Mouse (Mus musculus): ENCODE measurements around the gene Slc25a51.

DNA sequence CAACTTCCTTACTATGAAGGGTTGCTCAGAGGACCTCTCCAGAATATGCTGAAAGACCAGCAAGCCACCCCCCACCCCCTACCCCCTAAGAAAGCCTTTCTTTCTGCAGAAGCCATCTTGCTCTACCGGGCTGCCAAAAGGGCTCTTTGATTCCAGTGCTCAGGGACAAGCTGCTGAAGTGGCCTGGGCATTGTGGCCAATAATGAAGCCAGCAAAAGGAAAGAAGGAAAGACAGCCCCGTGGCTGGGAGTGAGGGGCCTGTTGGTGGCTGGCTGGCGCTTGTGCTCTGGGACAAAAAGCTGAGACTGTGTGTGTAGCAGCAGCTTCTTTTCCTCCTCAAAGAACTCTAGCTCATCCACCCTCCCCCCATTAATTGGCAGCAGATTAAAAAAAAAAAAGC lies 12.2 kb upstream of the Slc25a51 start:
- no peak for TF ChIP-seq POLR2A (IDR thresholded peaks at IDR 0.05; ENCODE audit: extremely low read depth, insufficient read depth, low read length)
- no peak for TF ChIP-seq CTCF (IDR thresholded peaks at IDR 0.05; ENCODE audit: extremely low read depth, insufficient read depth, low read length)
